Mouse (Mus musculus) limb, embryonic 10.5 days (tissue): ENCODE results near the gene Hhat. TPM values are rescaled to one million over a fixed set of nuclear protein-coding genes. Genes with fewer than 3 reads are reported as not detected.

ENCODE experiments used
- DNase-seq: peaks from one replicate; pipeline ENCODE4 v3.0.0-alpha.2; 2017; ENCODE audit warnings: low spot score
- H3K27ac ChIP-seq: fragments of 300-500 bp; sonication (generic); 2 replicates; pipeline ENCODE4 v1.5.1; 2016; ENCODE audit warnings: mild to moderate bottlenecking
- H3K27me3 ChIP-seq: fragments of 300-500 bp; sonication (generic); 2 replicates; pipeline ENCODE4 v1.6.1; 2016; ENCODE audit warnings: low read depth, mild to moderate bottlenecking; ENCODE audit not compliant: poor library complexity, severe bottlenecking
- H3K36me3 ChIP-seq: fragments of 300-500 bp; sonication (generic); 2 replicates; pipeline ENCODE4 v1.6.1; 2016; ENCODE audit warnings: mild to moderate bottlenecking, moderate library complexity
- H3K4me1 ChIP-seq: fragments of 300-500 bp; sonication (generic); 2 replicates; pipeline ENCODE4 v1.6.1; 2016
- H3K4me3 ChIP-seq: fragments of 300-500 bp; sonication (generic); 2 replicates; pipeline ENCODE4 v1.5.1; 2016; ENCODE audit warnings: mild to moderate bottlenecking, moderate library complexity
- H3K9me3 ChIP-seq: fragments of 300-500 bp; sonication (generic); replicated peaks from 2 replicates; pipeline ENCODE4 v1.6.1; 2016; ENCODE audit warnings: mild to moderate bottlenecking
- WGBS: fragments of 180-500 bp; shearing (Covaris S2); methylation state at CpG from one replicate; pipeline ENCODE4 v1.1.7; 2016; 5-methylcytosine and 5-hydroxymethylcytosine counted together
- polyA plus RNA-seq: library from polyadenylated mRNA; unstranded; fragments of >200 nt; fragmentation: Nextera tagmentation; extraction: Ambion mirVana; gene quantifications from 2 replicates; pipeline ENCODE4 v1.2.1, GENCODE M21; 2016

Hhat gene
- polyA plus RNA-seq, 1 experiment from 2014 or later: 13.7 TPM

DNA sequence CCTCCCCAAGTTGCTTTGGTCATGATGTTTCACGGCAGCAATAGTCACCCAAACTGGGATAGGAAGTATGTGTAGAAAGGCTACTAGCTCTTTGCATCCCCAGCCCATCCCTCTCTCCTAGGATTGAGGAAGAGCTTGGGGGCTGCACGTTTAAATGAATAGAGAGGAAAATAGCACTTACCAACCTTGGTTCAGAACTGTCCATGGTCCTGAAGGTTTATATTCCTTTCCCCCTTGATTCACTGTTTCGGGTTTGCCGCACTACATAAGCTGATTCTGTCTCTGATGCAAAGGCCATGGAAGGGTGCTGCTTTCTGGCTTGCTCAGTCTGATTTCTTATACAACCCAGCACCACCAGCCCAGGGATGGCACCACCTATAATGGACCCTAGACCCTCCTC, 298.7 kb downstream of the Hhat start:
- 59% methylated on average over 4 of the region's 4 CpGs for WGBS
- no peak overlapping the region for H3K27ac ChIP-seq
- no peak for DNase-seq
- no peaks in the 10 kb centered on the region for H3K27me3 ChIP-seq
- H3K4me3 ChIP-seq: no peak overlapping the region
- H3K4me1 ChIP-seq: no peaks in the 10 kb centered on the region
- H3K36me3 ChIP-seq: no peaks in the 10 kb centered on the region
- H3K9me3 ChIP-seq: no peaks in the 10 kb centered on the region

DNA sequence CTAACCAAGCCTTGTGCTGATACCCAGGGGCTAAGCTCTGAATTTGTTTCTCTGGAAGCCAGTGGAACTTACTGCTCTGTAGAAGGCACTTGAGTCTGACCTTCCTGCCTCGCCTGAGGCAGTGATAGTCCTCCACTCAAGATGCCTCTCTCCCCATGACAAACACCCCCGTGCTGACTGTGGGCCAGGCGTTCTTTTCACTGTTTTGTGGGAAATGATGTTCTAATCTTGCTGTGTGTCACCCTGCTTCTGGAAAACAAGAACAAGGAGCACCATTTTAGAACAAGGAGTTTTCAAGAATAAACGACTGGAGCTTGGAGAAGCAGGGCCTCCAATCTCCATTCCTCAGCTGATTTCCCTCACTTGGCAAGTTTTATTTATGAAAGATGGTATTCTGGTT, 307.3 kb downstream of the Hhat start:
- no peaks in the 10 kb centered on the region for H3K9me3 ChIP-seq
- H3K27me3 ChIP-seq: no peaks in the 10 kb centered on the region
- H3K27ac ChIP-seq: no peak overlapping the region
- no peaks in the 10 kb centered on the region for H3K4me1 ChIP-seq
- no peaks in the 10 kb centered on the region for H3K36me3 ChIP-seq
- WGBS: 80% methylated on average over 4 of the region's 4 CpGs
- no peak for DNase-seq
- no peak overlapping the region for H3K4me3 ChIP-seq

DNA sequence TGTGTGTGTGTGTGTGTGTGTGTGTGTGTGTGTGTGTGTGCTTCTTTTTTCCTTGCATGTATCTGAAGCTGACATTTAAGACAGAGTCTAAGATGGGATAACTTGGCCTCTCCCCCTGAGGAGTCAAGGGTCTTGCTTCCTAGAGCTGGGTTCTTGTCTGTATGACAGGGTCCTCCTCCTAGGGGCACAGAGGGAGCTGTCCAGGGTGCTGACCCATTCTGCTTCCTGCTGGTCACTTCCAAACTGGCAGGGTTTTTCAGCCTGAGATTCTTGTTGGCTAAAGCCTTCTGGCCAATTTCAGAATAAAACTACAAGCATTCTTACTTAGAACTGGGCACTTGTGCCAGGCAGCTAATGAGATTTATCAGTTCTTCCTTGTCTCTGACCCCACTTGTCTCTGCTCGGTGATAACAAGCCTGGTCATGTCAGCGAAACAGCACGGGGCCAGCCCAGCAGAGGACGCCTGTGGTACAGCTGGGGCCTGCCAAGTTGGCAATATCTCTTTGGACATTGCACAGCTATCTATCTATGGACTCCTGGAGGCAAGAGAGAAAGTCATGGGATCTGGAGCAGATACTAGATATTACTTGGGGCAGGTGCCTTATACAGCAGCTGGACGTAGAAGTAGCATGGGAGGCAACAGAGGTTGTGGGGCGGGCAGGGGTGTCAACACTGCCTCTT, 313.4 kb downstream of the Hhat start:
- WGBS: 89% methylated on average over 6 of the region's 6 CpGs
- peak; percentile 87 for DNase-seq
- Histone ChIP-seq H3K9me3 (no peaks in the 10 kb centered on the region), H3K4me1 (peaks cover 17% of the 10 kb centered on the region), H3K27ac (no peak overlapping the region), H3K27me3 (no peaks in the 10 kb centered on the region), H3K4me3 (no peak overlapping the region), H3K36me3 (no peaks in the 10 kb centered on the region)

DNA sequence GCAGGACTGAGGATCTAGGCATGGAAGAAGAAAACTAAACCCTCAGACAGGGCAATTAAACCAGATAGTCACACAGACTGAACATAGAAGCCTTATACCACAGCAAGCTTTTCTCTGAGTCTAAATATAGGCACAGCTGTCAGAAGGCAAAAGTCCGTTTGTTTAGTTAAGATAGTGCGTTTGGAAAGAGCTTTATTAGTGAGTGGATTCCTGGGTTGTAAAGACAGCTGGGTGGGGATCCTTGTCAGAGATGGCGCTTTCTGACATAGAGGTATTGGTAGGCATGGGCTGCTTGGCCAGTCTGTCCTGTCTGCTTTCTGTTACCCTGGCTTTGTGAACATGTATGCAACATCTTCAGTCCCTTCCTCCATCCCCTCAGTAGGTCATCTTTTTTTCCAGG, 314.0 kb downstream of the Hhat start:
- WGBS: 76% methylated on average over 3 of the region's 3 CpGs
- Histone ChIP-seq H3K4me3 (no peak overlapping the region), H3K27ac (no peak overlapping the region), H3K36me3 (no peaks in the 10 kb centered on the region), H3K4me1 (peaks cover 17% of the 10 kb centered on the region), H3K27me3 (no peaks in the 10 kb centered on the region), H3K9me3 (no peaks in the 10 kb centered on the region)
- no peak for DNase-seq

DNA sequence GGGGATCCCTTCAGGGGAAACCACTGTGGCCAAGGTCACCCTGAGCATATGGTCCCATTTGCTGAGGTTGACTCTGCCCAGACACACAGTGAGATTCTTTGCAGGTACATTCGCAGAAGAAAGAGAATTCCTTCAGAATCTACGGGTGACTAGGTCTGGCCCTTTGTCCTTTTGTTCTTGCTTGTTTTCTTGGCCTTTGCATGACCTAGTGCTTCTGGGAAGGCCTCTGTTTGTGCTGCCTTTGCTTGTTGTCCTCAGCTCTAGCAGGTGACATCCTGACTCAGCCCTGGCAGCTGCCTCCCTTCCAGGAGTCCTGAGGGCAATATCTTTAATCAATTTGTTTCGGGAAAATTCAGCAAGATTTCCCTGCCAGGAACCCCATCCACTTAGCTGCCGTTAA, 316.0 kb downstream of the Hhat start:
- Histone ChIP-seq H3K4me1 (peaks cover 17% of the 10 kb centered on the region), H3K27me3 (no peaks in the 10 kb centered on the region), H3K9me3 (no peaks in the 10 kb centered on the region), H3K36me3 (no peaks in the 10 kb centered on the region), H3K4me3 (no peak overlapping the region), H3K27ac (no peak overlapping the region)
- WGBS: 60% methylated on average over 4 of the region's 4 CpGs
- no peak for DNase-seq

DNA sequence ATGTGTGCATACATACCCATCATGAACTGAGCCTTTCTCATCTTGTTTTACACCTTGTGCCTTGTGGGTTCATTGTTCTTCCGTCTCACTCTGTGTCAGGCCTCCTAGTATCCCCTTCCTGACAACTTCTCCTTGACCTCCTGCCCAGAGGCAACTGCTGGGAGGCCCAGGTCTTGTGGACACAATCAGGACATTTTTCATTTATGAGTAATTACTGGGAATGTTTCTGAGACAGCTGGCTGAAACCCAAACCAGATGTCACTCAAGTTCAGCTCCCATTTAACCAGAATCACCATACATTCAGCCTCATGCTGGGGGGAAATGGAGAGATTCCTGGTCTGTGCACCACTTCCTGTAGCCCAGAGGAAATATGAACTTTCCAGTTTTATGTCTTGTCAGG, 316.5 kb downstream of the Hhat start:
- no peak for DNase-seq
- H3K27ac ChIP-seq: no peak overlapping the region
- WGBS: 50% methylated on average over 1 of the region's 1 CpGs
- H3K27me3 ChIP-seq: no peaks in the 10 kb centered on the region
- no peak overlapping the region for H3K4me3 ChIP-seq
- no peaks in the 10 kb centered on the region for H3K9me3 ChIP-seq
- H3K4me1 ChIP-seq: peaks cover 17% of the 10 kb centered on the region
- H3K36me3 ChIP-seq: no peaks in the 10 kb centered on the region

DNA sequence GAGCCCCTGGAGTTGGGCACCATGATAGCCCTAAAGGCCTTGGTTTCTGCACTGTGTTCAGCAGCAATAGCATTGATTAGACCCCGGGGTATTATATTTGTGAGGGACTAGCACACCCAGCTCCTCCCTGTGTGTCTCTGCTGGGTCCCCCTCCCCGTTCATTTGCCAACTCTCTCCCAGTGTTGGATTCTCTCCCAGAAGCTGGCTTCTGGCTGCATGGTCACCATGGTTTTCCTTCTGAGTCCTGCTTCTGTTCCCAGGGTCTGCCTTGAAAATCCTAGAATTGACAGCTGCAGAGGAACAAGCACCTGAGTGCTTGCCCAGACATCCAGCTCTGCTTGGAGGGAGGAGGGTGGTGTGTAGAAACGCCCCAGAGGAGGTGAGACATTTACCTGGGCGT, 319.3 kb downstream of the Hhat start:
- no peaks in the 10 kb centered on the region for H3K9me3 ChIP-seq
- H3K4me3 ChIP-seq: no peak overlapping the region
- H3K36me3 ChIP-seq: no peaks in the 10 kb centered on the region
- DNase-seq: no peak
- no peak overlapping the region for H3K27ac ChIP-seq
- 76% methylated on average over 4 of the region's 4 CpGs for WGBS
- H3K4me1 ChIP-seq: peaks cover 17% of the 10 kb centered on the region
- no peaks in the 10 kb centered on the region for H3K27me3 ChIP-seq

DNA sequence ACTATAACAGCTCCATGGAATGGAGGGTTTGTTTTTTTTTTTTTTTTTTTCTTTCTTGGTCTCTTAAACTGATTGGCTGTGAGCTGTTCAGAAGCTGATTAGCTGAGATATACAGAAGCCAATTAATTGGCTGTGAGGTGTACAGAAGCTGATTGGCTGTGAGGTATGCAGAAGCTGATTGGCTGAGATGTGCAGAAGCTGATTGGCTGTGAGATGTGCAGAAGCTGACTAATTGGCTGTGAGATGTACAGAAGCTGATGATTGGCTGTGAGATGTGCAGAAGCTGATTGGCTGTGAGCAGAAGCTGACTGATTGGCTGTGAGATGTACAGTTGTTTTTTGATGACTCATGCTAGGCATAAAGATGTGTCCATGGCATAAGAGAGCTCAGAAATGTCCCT, 320.6 kb downstream of the Hhat start:
- no peak for DNase-seq
- Histone ChIP-seq H3K9me3 (no peaks in the 10 kb centered on the region), H3K4me1 (peaks cover 14% of the 10 kb centered on the region), H3K4me3 (no peak overlapping the region), H3K36me3 (no peaks in the 10 kb centered on the region), H3K27ac (no peak overlapping the region), H3K27me3 (no peaks in the 10 kb centered on the region)

DNA sequence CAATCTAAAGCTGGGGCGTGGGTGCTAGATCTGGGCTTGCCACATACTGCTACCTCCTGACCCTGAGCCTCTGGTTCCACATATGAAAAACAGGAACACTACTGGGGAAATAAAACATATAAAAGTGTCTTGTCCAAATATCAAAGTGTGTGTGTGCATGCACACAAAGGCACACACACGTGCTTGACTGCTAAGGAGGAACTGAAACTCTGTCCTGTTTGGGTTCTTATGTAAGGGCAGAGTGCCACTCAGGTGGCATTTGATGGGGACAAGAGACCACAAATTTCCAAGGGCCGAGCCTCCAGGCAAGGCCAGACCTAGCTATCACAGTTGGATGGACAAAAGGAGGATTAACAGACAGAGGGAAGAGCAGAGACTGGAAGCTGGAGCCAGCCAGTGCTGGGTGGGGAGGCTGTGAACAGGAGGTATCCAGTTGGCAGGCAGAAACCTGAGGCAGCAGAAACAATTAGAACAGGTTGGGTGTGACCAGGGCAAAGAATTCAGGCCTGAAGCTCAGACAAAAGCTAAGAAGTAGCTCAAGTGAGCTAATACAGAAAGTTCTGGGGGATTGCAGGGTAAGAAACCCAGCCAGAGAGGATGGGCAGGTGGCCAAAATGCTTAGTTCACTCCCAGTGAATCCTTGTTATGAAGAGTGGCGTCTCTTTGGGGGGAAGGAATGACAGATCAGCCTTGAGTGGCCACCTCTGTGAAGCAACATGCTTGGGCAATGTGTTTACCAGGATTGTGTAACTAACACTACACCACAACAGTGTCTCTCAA, 321.3 kb downstream of the Hhat start:
- Histone ChIP-seq H3K9me3 (no peaks in the 10 kb centered on the region), H3K27ac (no peak overlapping the region), H3K4me3 (no peak overlapping the region), H3K4me1 (peaks cover 8% of the 10 kb centered on the region), H3K36me3 (no peaks in the 10 kb centered on the region), H3K27me3 (no peaks in the 10 kb centered on the region)
- WGBS: 80% methylated on average over 4 of the region's 4 CpGs
- DNase-seq: no peak

DNA sequence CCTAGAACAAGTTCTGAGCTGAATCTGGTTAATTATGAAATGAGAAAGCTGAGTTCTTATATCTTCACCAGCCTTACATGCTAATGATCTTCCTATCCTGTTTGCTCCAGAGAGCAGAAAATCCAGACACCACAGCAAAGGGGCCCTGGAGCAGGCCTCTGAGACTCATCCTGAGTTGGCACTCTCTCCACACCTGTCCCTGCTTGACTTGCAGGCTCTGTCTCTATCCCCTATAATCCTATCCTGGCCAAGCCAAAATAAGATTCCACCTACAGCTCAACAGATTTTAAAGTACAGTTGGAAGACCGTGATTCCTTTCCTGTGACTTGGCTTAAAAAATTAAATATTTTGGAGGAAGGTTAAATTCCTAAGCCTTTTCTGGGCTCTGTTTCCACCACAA, 322.5 kb downstream of the Hhat start:
- Histone ChIP-seq H3K4me1 (no peaks in the 10 kb centered on the region), H3K27me3 (no peaks in the 10 kb centered on the region), H3K27ac (no peak overlapping the region), H3K4me3 (no peak overlapping the region), H3K36me3 (no peaks in the 10 kb centered on the region), H3K9me3 (no peaks in the 10 kb centered on the region)
- DNase-seq: no peak
- WGBS: 90% methylated on average over 1 of the region's 1 CpGs

DNA sequence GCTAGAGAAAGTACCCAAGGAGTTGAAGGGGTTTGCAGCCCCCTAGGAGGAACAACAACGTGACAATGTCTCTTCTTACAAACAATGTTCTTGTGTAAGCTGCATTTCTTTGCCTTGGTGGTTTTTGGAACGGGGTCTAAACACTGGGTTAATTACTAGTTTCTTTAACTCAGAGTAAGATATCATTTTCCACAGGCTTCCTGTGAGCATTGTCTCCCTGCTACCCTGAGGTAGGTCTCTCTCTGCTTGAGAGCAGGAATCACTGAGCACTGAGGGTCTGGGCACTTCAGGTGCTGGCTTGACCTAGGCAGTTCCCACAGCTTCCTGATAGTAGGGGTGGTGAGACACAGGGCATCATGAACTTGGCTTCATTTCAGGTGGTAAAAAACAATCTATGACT, 323.4 kb downstream of the Hhat start:
- WGBS: 71% methylated on average over 2 of the region's 2 CpGs
- no peaks in the 10 kb centered on the region for H3K36me3 ChIP-seq
- H3K9me3 ChIP-seq: no peaks in the 10 kb centered on the region
- H3K4me1 ChIP-seq: no peaks in the 10 kb centered on the region
- H3K27ac ChIP-seq: no peak overlapping the region
- H3K4me3 ChIP-seq: no peak overlapping the region
- no peak for DNase-seq
- no peaks in the 10 kb centered on the region for H3K27me3 ChIP-seq
